Mouse (Mus musculus) hindbrain, postnatal 0 days (tissue): ENCODE data around the gene Phactr3. TPM values are rescaled to one million over a fixed set of nuclear protein-coding genes. Genes with fewer than 3 reads are reported as not detected.

Experiments
- ATAC-seq: fragments of 200-750 bp; cut with Nextera tagmentation; 2 replicates; pipeline ENCODE4 v1.8.0; 2017; ENCODE audit warnings: mild to moderate bottlenecking, moderate TSS enrichment, moderate library complexity
- DNase-seq: peaks from one replicate; pipeline ENCODE4 v3.0.0-alpha.2; 2015; ENCODE audit warnings: low spot score
- H3K27ac ChIP-seq: fragments of 300-500 bp; sonication (generic); 2 replicates; pipeline ENCODE4 v1.5.1; 2014; ENCODE audit warnings: mild to moderate bottlenecking
- H3K27me3 ChIP-seq: fragments of 300-500 bp; sonication (generic); 2 replicates; pipeline ENCODE4 v1.6.1; 2014; ENCODE audit warnings: low read length, mixed read lengths; ENCODE audit not compliant: insufficient read depth
- H3K36me3 ChIP-seq: fragments of 300-500 bp; sonication (generic); 2 replicates; pipeline ENCODE4 v1.6.1; 2014; ENCODE audit warnings: low read length, mixed read lengths; ENCODE audit not compliant: insufficient read depth
- H3K4me1 ChIP-seq: fragments of 300-500 bp; sonication (generic); 2 replicates; pipeline ENCODE4 v1.6.1; 2014; ENCODE audit warnings: antibody characterized with exemption, low read length, mixed read lengths; ENCODE audit not compliant: insufficient read depth
- H3K4me2 ChIP-seq: fragments of 300-500 bp; sonication (generic); 2 replicates; pipeline ENCODE4 v1.6.1; 2014; ENCODE audit warnings: low read depth, mild to moderate bottlenecking, low read length, moderate library complexity, mixed read lengths
- H3K4me3 ChIP-seq: fragments of 300-500 bp; sonication (generic); 2 replicates; pipeline ENCODE4 v1.5.1; 2014; ENCODE audit warnings: low read length
- H3K9ac ChIP-seq: fragments of 300-500 bp; sonication (generic); replicated peaks from 2 replicates; pipeline ENCODE4 v1.6.1; 2014; ENCODE audit warnings: mild to moderate bottlenecking, low read length, moderate library complexity, mixed read lengths
- H3K9me3 ChIP-seq: fragments of 300-500 bp; sonication (generic); 2 replicates; pipeline ENCODE4 v1.6.1; 2016; ENCODE audit warnings: low read length, mixed read lengths
- CTCF ChIP-seq: IDR thresholded peaks from 2 replicates; pipeline ENCODE4 v1.5.1; 2016; ENCODE audit warnings: antibody characterized with exemption, control low read depth, low read depth
- WGBS: fragments of 180-500 bp; shearing (Covaris S2); extraction: QIAGEN DNeasy Blood & Tissue Kit; methylation state at CpG from one replicate; pipeline ENCODE4 v1.1.7; 2014; 5-methylcytosine and 5-hydroxymethylcytosine counted together
- polyA plus RNA-seq: library from polyadenylated mRNA; unstranded; fragments of >200 nt; fragmentation: Nextera tagmentation; extraction: Ambion mirVana; gene quantifications from 2 replicates; pipeline ENCODE4 v1.2.1, GENCODE M21; 2015
- total RNA-seq: library from RNA; depleted of rRNA; stranded (reverse); fragments of >200 nt; gene quantifications from 2 replicates; pipeline ENCODE4 v1.2.3, GENCODE M21; 2014

Phactr3 gene
- total and polyA plus RNA-seq, 2 experiments from 2014 or later, result 66.2 to 92.7 TPM

- no peak for ATAC-seq
- peaks cover 27% of the 10 kb centered on the region for H3K4me1 ChIP-seq
- no peak overlapping the region for H3K4me3 ChIP-seq
- 50% methylated on average over 1 of the region's 1 CpGs for WGBS
- H3K36me3 ChIP-seq, result no peaks in the 10 kb centered on the region
- TF ChIP-seq CTCF, result no peak
- H3K4me2 ChIP-seq, result no peak overlapping the region
- DNase-seq, result no peak
- H3K9ac ChIP-seq, result no peak overlapping the region
- no peaks in the 10 kb centered on the region for H3K9me3 ChIP-seq
- peak overlapping the region; percentile 76; the same call in 1 of the 2 replicates for H3K27ac ChIP-seq
- no peaks in the 10 kb centered on the region for H3K27me3 ChIP-seq
Observed at GRCm38 (mm10) chr2:178155917-178156282, 37.1 kb downstream of the Phactr3 start.

GRCm38 (mm10) chr2:178158936-178159335, 40.2 kb downstream of the Phactr3 start:
- no peak for TF ChIP-seq CTCF
- peak overlapping the region; percentile 72; the same call in 1 of the 2 replicates for H3K27ac ChIP-seq
- no peaks in the 10 kb centered on the region for H3K9me3 ChIP-seq
- DNase-seq (peak; percentile 70), ATAC-seq (peak; percentile 85)
- no peak overlapping the region for H3K4me3 ChIP-seq
- H3K4me1 ChIP-seq, result peaks cover 19% of the 10 kb centered on the region
- 69% methylated on average over 12 of the region's 12 CpGs for WGBS
- H3K9ac ChIP-seq, result no peak overlapping the region
- no peak overlapping the region for H3K4me2 ChIP-seq
- no peaks in the 10 kb centered on the region for H3K36me3 ChIP-seq
- no peaks in the 10 kb centered on the region for H3K27me3 ChIP-seq

- no peak overlapping the region for H3K4me3 ChIP-seq
- H3K4me2 ChIP-seq, result no peak overlapping the region
- H3K9ac ChIP-seq, result no peak overlapping the region
- no peaks in the 10 kb centered on the region; the same call in none of the 2 replicates for H3K4me1 ChIP-seq
- no peaks in the 10 kb centered on the region for H3K27me3 ChIP-seq
- no peak for ATAC-seq
- no peak for TF ChIP-seq CTCF
- WGBS, result 83% methylated on average over 1 of the region's 1 CpGs
- H3K27ac ChIP-seq, result no peak overlapping the region
- DNase-seq, result no peak
- no peaks in the 10 kb centered on the region for H3K36me3 ChIP-seq
- H3K9me3 ChIP-seq, result no peaks in the 10 kb centered on the region
Observed at GRCm38 (mm10) chr2:178163981-178164380, 45.2 kb downstream of the Phactr3 start.

GRCm38 (mm10) chr2:178165943-178166342, 47.2 kb downstream of the Phactr3 start:
- Histone ChIP-seq H3K27ac (no peak overlapping the region), H3K4me2 (no peak overlapping the region), H3K4me3 (no peak overlapping the region), H3K36me3 (no peaks in the 10 kb centered on the region), H3K9ac (no peak overlapping the region), H3K9me3 (no peaks in the 10 kb centered on the region), H3K4me1 (no peaks in the 10 kb centered on the region; the same call in 1 of the 2 replicates), H3K27me3 (no peaks in the 10 kb centered on the region)
- 73% methylated on average over 10 of the region's 10 CpGs for WGBS
- TF ChIP-seq CTCF, result no peak
- ATAC-seq (no peak), DNase-seq (no peak)

- TF ChIP-seq CTCF, result no peak
- no peak for DNase-seq
Observed at GRCm38 (mm10) chr2:178169983-178170382, 51.2 kb downstream of the Phactr3 start.

GRCm38 (mm10) chr2:178173951-178174350, 55.2 kb downstream of the Phactr3 start:
- Histone ChIP-seq H3K36me3 (no peaks in the 10 kb centered on the region), H3K27ac (peak overlapping the region; percentile 79; the same call in 1 of the 2 replicates), H3K9me3 (no peaks in the 10 kb centered on the region), H3K9ac (no peak overlapping the region), H3K27me3 (no peaks in the 10 kb centered on the region), H3K4me1 (peaks cover 13% of the 10 kb centered on the region), H3K4me3 (no peak overlapping the region), H3K4me2 (no peak overlapping the region)
- 38% methylated on average over 2 of the region's 2 CpGs for WGBS
- TF ChIP-seq CTCF, result no peak
- no peak for DNase-seq
- ATAC-seq, result no peak

More at GRCm38 (mm10) chr2:178169983-178170382, 51.2 kb downstream of the Phactr3 start:
- ATAC-seq, result no peak
- WGBS, result 25% methylated on average over 8 of the region's 8 CpGs
- Histone ChIP-seq H3K27me3 (no peaks in the 10 kb centered on the region), H3K4me1 (peaks cover 8% of the 10 kb centered on the region), H3K27ac (no peak overlapping the region), H3K4me3 (no peak overlapping the region), H3K9me3 (no peaks in the 10 kb centered on the region), H3K4me2 (no peak overlapping the region), H3K36me3 (no peaks in the 10 kb centered on the region), H3K9ac (no peak overlapping the region)

- peaks cover 13% of the 10 kb centered on the region for H3K4me1 ChIP-seq
- H3K4me2 ChIP-seq, result peak overlapping the region; percentile 47
- H3K27ac ChIP-seq, result peak overlapping the region; percentile 79
- ATAC-seq, result peak; percentile 88
- peak overlapping the region; percentile 45 for H3K9ac ChIP-seq
- no peaks in the 10 kb centered on the region for H3K36me3 ChIP-seq
- peak; percentile 83 for DNase-seq
- WGBS, result 19% methylated on average over 16 of the region's 16 CpGs
- H3K4me3 ChIP-seq, result peak overlapping the region; percentile 13; the same call in 1 of the 2 replicates
- TF ChIP-seq CTCF, result no peak
- no peaks in the 10 kb centered on the region for H3K9me3 ChIP-seq
- H3K27me3 ChIP-seq, result no peaks in the 10 kb centered on the region
Observed at GRCm38 (mm10) chr2:178175286-178175931, 56.6 kb downstream of the Phactr3 start.
